21 mouse cellular contexts compared by ENCODE assay signal in the genomic region with DNA sequence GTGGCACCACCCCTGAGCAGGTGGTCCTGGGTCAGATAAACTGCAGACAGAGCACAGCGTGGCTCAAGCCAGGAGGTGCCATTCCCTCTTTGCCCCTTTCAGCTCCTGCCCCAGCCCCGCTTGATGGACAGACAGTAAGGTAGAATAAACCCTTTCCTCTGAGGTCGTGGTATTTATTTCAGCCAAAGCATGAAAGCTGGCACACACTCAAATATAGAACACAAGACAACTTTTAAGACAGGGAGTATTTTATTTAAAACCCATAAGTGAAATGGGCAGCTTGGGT. TPM values are rescaled to one million over a fixed set of nuclear protein-coding genes. Genes with fewer than 3 reads are reported as not detected.
A peak's percentile ranks its signal among the peaks of the same experiment; 100 is the strongest.
DNase-seq lines count a peak whose midpoint lies in the region; ATAC-seq and TF ChIP-seq lines count a peak whose summit lies in the region.
"Had no signal": no experiment of that assay in that cellular context is flagged by ENCODE, and none has a peak within 500 bp of the region (broad histone marks: within the 10 kb centered on the region; RNA-seq: fewer than 3 reads in every experiment).

No protein-coding gene starts in this region.

- H3K4me3 ChIP-seq in forebrain, embryonic 13.5 days: peak overlapping the region; percentile 33
- H3K4me3 ChIP-seq in hindbrain, embryonic 12.5 days: peak overlapping the region; percentile 29
- H3K4me3 ChIP-seq in midbrain, embryonic 13.5 days (replicated peaks): peak overlapping the region; percentile 46
- peak overlapping the region; percentile 38 for H3K4me3 ChIP-seq in neural tube, embryonic 15.5 days (replicated peaks)
- no peak overlapping the region for H3K4me3 ChIP-seq in intestine, postnatal 0 days (ENCODE audit: low read depth, low read length)
- H3K4me3 ChIP-seq: erythroblast, embryonic 14.5 days; kidney, embryonic 15.5 days; limb, embryonic 15.5 days had no signal

- H3K4me1 ChIP-seq in forebrain, embryonic 13.5 days: peaks cover 23% of the 10 kb centered on the region
- peaks cover 3% of the 10 kb centered on the region for H3K4me1 ChIP-seq in hindbrain, embryonic 12.5 days
- H3K4me1 ChIP-seq in midbrain, embryonic 13.5 days (replicated peaks): peaks cover 31% of the 10 kb centered on the region
- peaks cover 25% of the 10 kb centered on the region for H3K4me1 ChIP-seq in neural tube, embryonic 15.5 days
- H3K4me1 ChIP-seq in intestine, postnatal 0 days (replicated peaks; ENCODE audit: control insufficient read depth, insufficient read depth, low read length): no peaks in the 10 kb centered on the region

- DNase-seq in layer of hippocampus, postnatal 25 days (ENCODE audit: extremely low spot score in 1 of 2, low spot score in 1 of 2): no peak
- no peak for DNase-seq in adrenal gland, adult (ENCODE audit: inconsistent age in 2 of 2, low spot score in 1 of 2)
- DNase-seq: adrenal gland, postnatal 14 days; cerebellum, adult 9-11 months; lung, adult 2 months; lung, postnatal 4 days had no signal

- ATAC-seq in forebrain, embryonic 13.5 days: no peak
- ATAC-seq in hindbrain, embryonic 12.5 days (ENCODE audit: low FRiP score): peak; percentile 16; the same call in 1 of the 2 replicates
- ATAC-seq in midbrain, embryonic 13.5 days: no peak
- ATAC-seq in neural tube, embryonic 15.5 days (ENCODE audit: low FRiP score): no peak
- ATAC-seq in intestine, postnatal 0 days: no peak
- ATAC-seq: inflammation-experienced regulatory T-cells, adult 6 months had no signal

- peak overlapping the region; percentile 62 for H3K9ac ChIP-seq in forebrain, embryonic 13.5 days
- peak overlapping the region; percentile 59 for H3K9ac ChIP-seq in hindbrain, embryonic 12.5 days
- H3K9ac ChIP-seq in midbrain, embryonic 13.5 days (replicated peaks): peak overlapping the region; percentile 75
- H3K9ac ChIP-seq in neural tube, embryonic 15.5 days (replicated peaks): peak overlapping the region; percentile 59
- no peak overlapping the region for H3K9ac ChIP-seq in intestine, postnatal 0 days (ENCODE audit: low read depth, low read length)
- H3K9ac ChIP-seq: kidney, embryonic 15.5 days; limb, embryonic 15.5 days had no signal

- H3K36me3 ChIP-seq in forebrain, embryonic 13.5 days (ENCODE audit: poor library complexity, severe bottlenecking): peaks cover 23% of the 10 kb centered on the region
- H3K36me3 ChIP-seq in hindbrain, embryonic 12.5 days: peaks cover 10% of the 10 kb centered on the region
- peaks cover 18% of the 10 kb centered on the region for H3K36me3 ChIP-seq in midbrain, embryonic 13.5 days
- H3K36me3 ChIP-seq in neural tube, embryonic 15.5 days: peaks cover 8% of the 10 kb centered on the region
- no peaks in the 10 kb centered on the region for H3K36me3 ChIP-seq in intestine, postnatal 0 days (ENCODE audit: control insufficient read depth, insufficient read depth)
- H3K36me3 ChIP-seq: G1E had no signal

- H3K27me3 ChIP-seq in forebrain, embryonic 13.5 days: no peaks in the 10 kb centered on the region
- no peaks in the 10 kb centered on the region for H3K27me3 ChIP-seq in hindbrain, embryonic 12.5 days
- no peaks in the 10 kb centered on the region for H3K27me3 ChIP-seq in midbrain, embryonic 13.5 days
- no peaks in the 10 kb centered on the region for H3K27me3 ChIP-seq in neural tube, embryonic 15.5 days (replicated peaks)
- H3K27me3 ChIP-seq in intestine, postnatal 0 days (replicated peaks; ENCODE audit: control insufficient read depth, insufficient read depth, low read length): no peaks in the 10 kb centered on the region
- H3K27me3 ChIP-seq: kidney, embryonic 15.5 days; limb, embryonic 15.5 days had no signal

- peak overlapping the region; percentile 60 for H3K27ac ChIP-seq in forebrain, embryonic 13.5 days
- peak overlapping the region; percentile 62; the same call in 1 of the 2 replicates for H3K27ac ChIP-seq in hindbrain, embryonic 12.5 days
- H3K27ac ChIP-seq in midbrain, embryonic 13.5 days: peak overlapping the region; percentile 68
- peak overlapping the region; percentile 30 for H3K27ac ChIP-seq in neural tube, embryonic 15.5 days (replicated peaks)
- no peak overlapping the region for H3K27ac ChIP-seq in intestine, postnatal 0 days (ENCODE audit: low read depth, low read length)
- H3K27ac ChIP-seq: kidney, embryonic 15.5 days; limb, embryonic 15.5 days had no signal

- 51% methylated on average over 3 of the region's 3 CpGs for WGBS in forebrain, embryonic 13.5 days
- WGBS in hindbrain, embryonic 12.5 days: 50% methylated on average over 3 of the region's 3 CpGs
- WGBS in midbrain, embryonic 13.5 days: 48% methylated on average over 3 of the region's 3 CpGs
- 19% methylated on average over 3 of the region's 3 CpGs for WGBS in neural tube, embryonic 15.5 days
- 63% methylated on average over 3 of the region's 3 CpGs for WGBS in intestine, postnatal 0 days

- TF ChIP-seq CTCF in intestine, postnatal 0 days (IDR thresholded peaks at IDR 0.05; ENCODE audit: low read depth): no peak

- peak overlapping the region; percentile 59 for H3K4me2 ChIP-seq in forebrain, embryonic 13.5 days
- H3K4me2 ChIP-seq in hindbrain, embryonic 12.5 days (replicated peaks): peak overlapping the region; percentile 58
- H3K4me2 ChIP-seq in midbrain, embryonic 13.5 days (replicated peaks): peak overlapping the region; percentile 88
- H3K4me2 ChIP-seq in neural tube, embryonic 15.5 days: peak overlapping the region; percentile 75
- no peak overlapping the region for H3K4me2 ChIP-seq in intestine, postnatal 0 days (replicated peaks; ENCODE audit: low read depth)
- H3K4me2 ChIP-seq: kidney, embryonic 15.5 days; limb, embryonic 15.5 days had no signal

- no peaks in the 10 kb centered on the region for H3K9me3 ChIP-seq in forebrain, embryonic 13.5 days (replicated peaks)
- H3K9me3 ChIP-seq in hindbrain, embryonic 12.5 days (replicated peaks): no peaks in the 10 kb centered on the region
- no peaks in the 10 kb centered on the region for H3K9me3 ChIP-seq in midbrain, embryonic 13.5 days
- H3K9me3 ChIP-seq in neural tube, embryonic 15.5 days (replicated peaks): no peaks in the 10 kb centered on the region
- no peaks in the 10 kb centered on the region for H3K9me3 ChIP-seq in intestine, postnatal 0 days (ENCODE audit: control insufficient read depth)
- H3K9me3 ChIP-seq: G1E; kidney, embryonic 15.5 days; limb, embryonic 15.5 days had no signal

RNA-seq across cellular contexts. Expression of a gene that starts 3.8 kb away (rescaled TPM):
- polyA plus RNA-seq in forebrain, embryonic 13.5 days (2015; fragmentation: Nextera tagmentation; extraction: Ambion mirVana): not detected in 2 replicates
- polyA plus RNA-seq in hindbrain, embryonic 12.5 days (2016; fragmentation: Nextera tagmentation; extraction: Ambion mirVana): not detected in 2 replicates
- not detected in 2 replicates for polyA plus RNA-seq in midbrain, embryonic 13.5 days (2015; fragmentation: Nextera tagmentation; extraction: Ambion mirVana)
- polyA plus RNA-seq in neural tube, embryonic 15.5 days (2015; fragmentation: Nextera tagmentation; extraction: Ambion mirVana): not detected in 2 replicates
- polyA plus RNA-seq in intestine, postnatal 0 days (2015; fragmentation: Nextera tagmentation; extraction: Ambion mirVana): not detected in 2 replicates
- not detected for total RNA-seq in layer of hippocampus, postnatal 25 days (2021)
- total RNA-seq: adrenal gland, postnatal 14 days; G1E; granulocyte monocyte progenitor cell, adult 5-6 weeks; layer of hippocampus, adult 18-20 months; left cerebral cortex, postnatal 14 days had no signal
- polyA plus RNA-seq: erythroblast, embryonic 14.5 days; G1E; heart, embryonic 16.5 days; inflammation-experienced regulatory T-cells, adult 6 months; kidney, embryonic 15.5 days; limb, embryonic 15.5 days had no signal

RNA-seq across cellular contexts. Expression of a gene that starts 4.0 kb away (rescaled TPM):
- polyA plus RNA-seq in forebrain, embryonic 13.5 days (2015; fragmentation: Nextera tagmentation; extraction: Ambion mirVana): 10,586 and 11,102 TPM in 2 replicates
- polyA plus RNA-seq in hindbrain, embryonic 12.5 days (2016; fragmentation: Nextera tagmentation; extraction: Ambion mirVana): 9,547 and 9,692 TPM in 2 replicates
- 15,883 and 15,999 TPM in 2 replicates for polyA plus RNA-seq in midbrain, embryonic 13.5 days (2015; fragmentation: Nextera tagmentation; extraction: Ambion mirVana)
- polyA plus RNA-seq in neural tube, embryonic 15.5 days (2015; fragmentation: Nextera tagmentation; extraction: Ambion mirVana): 10,639 and 13,509 TPM in 2 replicates
- polyA plus RNA-seq in intestine, postnatal 0 days (2015; fragmentation: Nextera tagmentation; extraction: Ambion mirVana): 457 and 503 TPM in 2 replicates
- 1,000 to 10,000 TPM; 1,021 to 1,172 TPM for total RNA-seq in layer of hippocampus, postnatal 25 days (2021)

RNA-seq across cellular contexts. Expression of a gene that starts 15.2 kb away (rescaled TPM):
- polyA plus RNA-seq in forebrain, embryonic 13.5 days (2015; fragmentation: Nextera tagmentation; extraction: Ambion mirVana): 1,607 and 1,715 TPM in 2 replicates
- polyA plus RNA-seq in hindbrain, embryonic 12.5 days (2016; fragmentation: Nextera tagmentation; extraction: Ambion mirVana): 1,219 and 1,243 TPM in 2 replicates
- 1,161 and 1,231 TPM in 2 replicates for polyA plus RNA-seq in midbrain, embryonic 13.5 days (2015; fragmentation: Nextera tagmentation; extraction: Ambion mirVana)
- polyA plus RNA-seq in neural tube, embryonic 15.5 days (2015; fragmentation: Nextera tagmentation; extraction: Ambion mirVana): 1,446 and 1,534 TPM in 2 replicates
- polyA plus RNA-seq in intestine, postnatal 0 days (2015; fragmentation: Nextera tagmentation; extraction: Ambion mirVana): 391 and 435 TPM in 2 replicates
- total RNA-seq in layer of hippocampus, postnatal 25 days (2021): 100 to 1,000 TPM; 478 to 525 TPM

RNA-seq across cellular contexts. Expression of a gene that starts 31.5 kb away (rescaled TPM):
- polyA plus RNA-seq in forebrain, embryonic 13.5 days (2015; fragmentation: Nextera tagmentation; extraction: Ambion mirVana): 39.8 and 47.1 TPM in 2 replicates
- 38.4 and 39.2 TPM in 2 replicates for polyA plus RNA-seq in hindbrain, embryonic 12.5 days (2016; fragmentation: Nextera tagmentation; extraction: Ambion mirVana)
- polyA plus RNA-seq in midbrain, embryonic 13.5 days (2015; fragmentation: Nextera tagmentation; extraction: Ambion mirVana): 40.7 and 50.1 TPM in 2 replicates
- 27.9 and 28.6 TPM in 2 replicates for polyA plus RNA-seq in neural tube, embryonic 15.5 days (2015; fragmentation: Nextera tagmentation; extraction: Ambion mirVana)
- polyA plus RNA-seq in intestine, postnatal 0 days (2015; fragmentation: Nextera tagmentation; extraction: Ambion mirVana): 27.0 and 30.6 TPM in 2 replicates
- total RNA-seq in layer of hippocampus, postnatal 25 days (2021): 10 to 100 TPM; 11.5 to 17.9 TPM

RNA-seq across cellular contexts. Expression of a gene that starts 51.2 kb away (rescaled TPM):
- 0.22 and 0.28 TPM in 2 replicates for polyA plus RNA-seq in forebrain, embryonic 13.5 days (2015; fragmentation: Nextera tagmentation; extraction: Ambion mirVana)
- polyA plus RNA-seq in hindbrain, embryonic 12.5 days (2016; fragmentation: Nextera tagmentation; extraction: Ambion mirVana): 0.84 and 1.1 TPM in 2 replicates
- 0.48 and 0.82 TPM in 2 replicates for polyA plus RNA-seq in midbrain, embryonic 13.5 days (2015; fragmentation: Nextera tagmentation; extraction: Ambion mirVana)
- 2.5 and 3.2 TPM in 2 replicates for polyA plus RNA-seq in neural tube, embryonic 15.5 days (2015; fragmentation: Nextera tagmentation; extraction: Ambion mirVana)
- polyA plus RNA-seq in intestine, postnatal 0 days (2015; fragmentation: Nextera tagmentation; extraction: Ambion mirVana): 0.88 and 0.93 TPM in 2 replicates
- under 1 TPM; 0.17 to 0.19 TPM for total RNA-seq in layer of hippocampus, postnatal 25 days (2021)
- total RNA-seq: granulocyte monocyte progenitor cell, adult 5-6 weeks; monocyte, adult 5-6 weeks had no signal
- polyA plus RNA-seq: erythroblast, embryonic 14.5 days; G1E had no signal

Comparison
In these comparisons a context has a peak if more than half of its experiments do, and no peak if none do; other contexts are left out.
1. RNA of a gene that starts 4.0 kb away (polyA plus RNA-seq): 15,883 to 15,999 TPM in midbrain, embryonic 13.5 days, 10,639 to 13,509 TPM in neural tube, embryonic 15.5 days, 10,586 to 11,102 TPM in forebrain, embryonic 13.5 days and 9,547 to 9,692 TPM in hindbrain, embryonic 12.5 days; 457 to 503 TPM in intestine, postnatal 0 days; every median in the first group is over 10 times any median in the second.